Mouse (Mus musculus) thymus, postnatal 10 days (tissue): Measurements from ENCODE around the gene Endou.
A peak's percentile ranks its signal among the peaks of the same experiment; 100 is the strongest.

Experiments
- DNase-seq, 2 experiments: peaks; one replicate each; pipeline ENCODE4 v3.0.0; 2021; ENCODE audit warnings: low spot score in 2 of 2

The Endou gene

GRCm38 (mm10) chr15:97755361-97755760, 24.2 kb upstream of the Endou start:
- no peak for DNase-seq

- no peak for DNase-seq
Observed at GRCm38 (mm10) chr15:97754476-97754875, 23.3 kb upstream of the Endou start.

GRCm38 (mm10) chr15:97752491-97752890, 21.4 kb upstream of the Endou start:
- DNase-seq: no peak

GRCm38 (mm10) chr15:97751676-97752075, 20.5 kb upstream of the Endou start:
- peak in 1 of 2 experiments; percentile 69 for DNase-seq

- DNase-seq: peak; percentile 70 to 75
Observed at GRCm38 (mm10) chr15:97750697-97751096, 19.6 kb upstream of the Endou start.

GRCm38 (mm10) chr15:97749841-97750240, 18.7 kb upstream of the Endou start:
- DNase-seq: peak in 1 of 2 experiments; percentile 54

- no peak for DNase-seq
Observed at GRCm38 (mm10) chr15:97749397-97749796, 18.3 kb upstream of the Endou start.

- no peak for DNase-seq
Observed at GRCm38 (mm10) chr15:97748964-97749363, 17.8 kb upstream of the Endou start.

GRCm38 (mm10) chr15:97748309-97748708, 17.2 kb upstream of the Endou start:
- DNase-seq: peak; percentile 77 to 82

GRCm38 (mm10) chr15:97747486-97747885, 16.3 kb upstream of the Endou start:
- DNase-seq: no peak

GRCm38 (mm10) chr15:97746748-97747147, 15.6 kb upstream of the Endou start:
- no peak for DNase-seq

GRCm38 (mm10) chr15:97746278-97746677, 15.1 kb upstream of the Endou start:
- DNase-seq: no peak

- no peak for DNase-seq
Observed at GRCm38 (mm10) chr15:97745331-97745730, 14.2 kb upstream of the Endou start.

- DNase-seq: peak; percentile 68 to 70
Observed at GRCm38 (mm10) chr15:97744930-97745329, 13.8 kb upstream of the Endou start.

GRCm38 (mm10) chr15:97743961-97744525, 12.9 kb upstream of the Endou start:
- DNase-seq: no peak

GRCm38 (mm10) chr15:97743210-97743609, 12.1 kb upstream of the Endou start:
- DNase-seq: no peak

GRCm38 (mm10) chr15:97742600-97742999, 11.5 kb upstream of the Endou start:
- DNase-seq: no peak

- no peak for DNase-seq
Observed at GRCm38 (mm10) chr15:97742074-97742473, 10.9 kb upstream of the Endou start.

- no peak for DNase-seq
Observed at GRCm38 (mm10) chr15:97741662-97742061, 10.5 kb upstream of the Endou start.

- no peak for DNase-seq
Observed at GRCm38 (mm10) chr15:97740283-97740732, 9.2 kb upstream of the Endou start.

- no peak for DNase-seq
Observed at GRCm38 (mm10) chr15:97738923-97739322, 7.8 kb upstream of the Endou start.

GRCm38 (mm10) chr15:97731988-97732387, 849 bp upstream of the Endou start:
- no peak for DNase-seq

- no peak for DNase-seq
Observed at GRCm38 (mm10) chr15:97730365-97730764, 774 bp downstream of the Endou start.

- DNase-seq: no peak
Observed at GRCm38 (mm10) chr15:97728804-97729203, 2.3 kb downstream of the Endou start.
